15 mouse cellular contexts compared by ENCODE assay signal in genomic region chr13:106643302-106643975, GRCm38 (mm10).
"Had no signal": no experiment of that assay in that cellular context is flagged by ENCODE, and none has a peak within 500 bp of the region (broad histone marks: within the 10 kb centered on the region; RNA-seq: fewer than 3 reads in every experiment).

No protein-coding gene starts in this region.

- H3K27ac ChIP-seq: liver, embryonic 13.5 days; macrophage; neural tube, embryonic 13.5 days; stomach, embryonic 15.5 days had no signal

- DNase-seq: kidney, adult 11 months; kidney, adult 8-10 months; kidney, postnatal 14 days; kidney, postnatal 4 days; liver, embryonic 13.5 days; lung, adult 2 months; lung, postnatal 14 days; retina, postnatal 1 day; right cerebral cortex, postnatal 25 days; spleen, adult 18-20 months; thymus, postnatal 36 days had no signal

- H3K36me3 ChIP-seq: liver, embryonic 13.5 days; neural tube, embryonic 13.5 days; stomach, embryonic 15.5 days had no signal

- H3K9me3 ChIP-seq: liver, embryonic 13.5 days; neural tube, embryonic 13.5 days; stomach, embryonic 15.5 days had no signal

- H3K9ac ChIP-seq: liver, embryonic 13.5 days; neural tube, embryonic 13.5 days; stomach, embryonic 15.5 days had no signal

- H3K4me3 ChIP-seq: liver, embryonic 13.5 days; myocyte; neural tube, embryonic 13.5 days; stomach, embryonic 15.5 days had no signal

- H3K4me1 ChIP-seq: liver, embryonic 13.5 days; neural tube, embryonic 13.5 days; stomach, embryonic 15.5 days had no signal

- H3K4me2 ChIP-seq: liver, embryonic 13.5 days; neural tube, embryonic 13.5 days; stomach, embryonic 15.5 days had no signal

- H3K27me3 ChIP-seq: liver, embryonic 13.5 days; neural tube, embryonic 13.5 days; stomach, embryonic 15.5 days had no signal
